Mouse (Mus musculus) bone marrow macrophage, adult 2 months (primary cell): ENCODE data around the gene Optc. TPM values are rescaled to one million over a fixed set of nuclear protein-coding genes. Genes with fewer than 3 reads are reported as not detected.
A peak's percentile ranks its signal among the peaks of the same experiment; 100 is the strongest.

ENCODE experiments used
- H3K27ac ChIP-seq: 2 replicates; pipeline ENCODE4 v1.5.1; 2012; ENCODE audit warnings: low read depth, low read length; ENCODE audit not compliant: insufficient read depth
- H3K4me1 ChIP-seq: 2 replicates; pipeline ENCODE4 v1.6.1; 2012; ENCODE audit warnings: low read length; ENCODE audit not compliant: control insufficient read depth, insufficient read depth
- H3K4me3 ChIP-seq: 2 replicates; pipeline ENCODE4 v1.5.1; 2012; ENCODE audit warnings: mild to moderate bottlenecking, low read length, moderate library complexity; ENCODE audit not compliant: insufficient read depth
- CTCF ChIP-seq: IDR thresholded peaks from 2 replicates; pipeline ENCODE4 v1.5.1; 2012; ENCODE audit warnings: low read depth, mild to moderate bottlenecking, low read length, moderate library complexity
- POLR2A ChIP-seq: IDR thresholded peaks from 2 replicates; pipeline ENCODE4 v1.6.1; 2012; ENCODE audit warnings: mild to moderate bottlenecking, low read depth, low read length, borderline replicate concordance
- polyA plus RNA-seq: library from polyadenylated mRNA; stranded (reverse); fragments of >200 nt; gene quantifications from 2 replicates; pipeline ENCODE4 v1.2.4, GENCODE M21; 2012; ENCODE audit not compliant: missing spikeins, insufficient read depth, insufficient read length

The Optc gene
- polyA plus RNA-seq, 1 experiment = not detected

GRCm38 (mm10) chr1:133920876-133921275 lies 13.1 kb upstream of the Optc start:
- Histone ChIP-seq H3K4me1 (no peaks in the 10 kb centered on the region), H3K27ac (no peak overlapping the region), H3K4me3 (no peak overlapping the region)
- TF ChIP-seq CTCF (no peak), POLR2A (no peak)

- H3K4me3 ChIP-seq = no peak overlapping the region
- no peak for TF ChIP-seq POLR2A
- TF ChIP-seq CTCF = no peak
Observed at GRCm38 (mm10) chr1:133920401-133920800, 12.6 kb upstream of the Optc start.

GRCm38 (mm10) chr1:133918088-133918470 lies 10.3 kb upstream of the Optc start:
- Histone ChIP-seq H3K27ac (no peak overlapping the region), H3K4me3 (no peak overlapping the region), H3K4me1 (no peaks in the 10 kb centered on the region)
- TF ChIP-seq CTCF = no peak
- TF ChIP-seq POLR2A = no peak

More at GRCm38 (mm10) chr1:133920401-133920800, 12.6 kb upstream of the Optc start:
- no peaks in the 10 kb centered on the region for H3K4me1 ChIP-seq
- no peak overlapping the region for H3K27ac ChIP-seq

GRCm38 (mm10) chr1:133917456-133918087 lies 9.8 kb upstream of the Optc start:
- Histone ChIP-seq H3K4me1 (no peaks in the 10 kb centered on the region), H3K4me3 (no peak overlapping the region), H3K27ac (no peak overlapping the region)
- no peak for TF ChIP-seq CTCF

- Histone ChIP-seq H3K4me3 (no peak overlapping the region), H3K27ac (no peak overlapping the region), H3K4me1 (no peaks in the 10 kb centered on the region)
- TF ChIP-seq POLR2A (no peak), CTCF (no peak)
Observed at GRCm38 (mm10) chr1:133915723-133916355, 8.0 kb upstream of the Optc start.

- no peaks in the 10 kb centered on the region for H3K4me1 ChIP-seq
- no peak for TF ChIP-seq CTCF
- no peak for TF ChIP-seq POLR2A
Observed at GRCm38 (mm10) chr1:133915115-133915514, 7.3 kb upstream of the Optc start.

GRCm38 (mm10) chr1:133913018-133913417 lies 5.2 kb upstream of the Optc start:
- TF ChIP-seq POLR2A (no peak), CTCF (no peak)
- no peak overlapping the region for H3K27ac ChIP-seq
- H3K4me3 ChIP-seq = no peak overlapping the region
- peaks cover 4% of the 10 kb centered on the region; the same call in 1 of the 2 replicates for H3K4me1 ChIP-seq

More at GRCm38 (mm10) chr1:133915115-133915514, 7.3 kb upstream of the Optc start:
- no peak overlapping the region for H3K27ac ChIP-seq
- H3K4me3 ChIP-seq = no peak overlapping the region

GRCm38 (mm10) chr1:133911456-133911855 lies 3.7 kb upstream of the Optc start:
- H3K27ac ChIP-seq = no peak overlapping the region
- H3K4me3 ChIP-seq = no peak overlapping the region
- no peak for TF ChIP-seq POLR2A
- TF ChIP-seq CTCF = peak; percentile 93
- peaks cover 4% of the 10 kb centered on the region; the same call in 1 of the 2 replicates for H3K4me1 ChIP-seq

- Histone ChIP-seq H3K4me1 (peaks cover 4% of the 10 kb centered on the region; the same call in 1 of the 2 replicates), H3K27ac (no peak overlapping the region), H3K4me3 (no peak overlapping the region)
- TF ChIP-seq POLR2A (no peak), CTCF (no peak)
Observed at GRCm38 (mm10) chr1:133911008-133911407, 3.2 kb upstream of the Optc start.

GRCm38 (mm10) chr1:133910108-133910507 lies 2.3 kb upstream of the Optc start:
- H3K4me1 ChIP-seq = peaks cover 4% of the 10 kb centered on the region; the same call in 1 of the 2 replicates
- no peak overlapping the region for H3K27ac ChIP-seq

More at GRCm38 (mm10) chr1:133910108-133910507, 2.3 kb upstream of the Optc start:
- no peak for TF ChIP-seq POLR2A
- no peak for TF ChIP-seq CTCF
- H3K4me3 ChIP-seq = no peak overlapping the region
